Mouse (Mus musculus): ENCODE results near the gene Cped1.

- TF ChIP-seq EP300 (optimal IDR thresholded peaks at IDR 0.05) = no peak
- no peak for TF ChIP-seq CTCF (IDR thresholded peaks at IDR 0.05; ENCODE audit: low read depth)
These were observed 2.6 kb downstream of the Cped1 start for GRCm38 (mm10) chr6:21988296-21988695.
